Mouse (Mus musculus): Measurements from ENCODE around the gene Miga1.

Miga1 gene

GRCm38 (mm10) chr3:152287810-152288209 is 52.4 kb downstream of the Miga1 start:
- no peak for DNase-seq (ENCODE audit: low read depth, low spot score)

GRCm38 (mm10) chr3:152284759-152285158 is 55.4 kb downstream of the Miga1 start:
- DNase-seq (ENCODE audit: low read depth, low spot score), result no peak

- no peak for DNase-seq (ENCODE audit: low read depth, low spot score)
Measured at GRCm38 (mm10) chr3:152284306-152284705, 55.9 kb downstream of the Miga1 start.

- DNase-seq (ENCODE audit: low read depth, low spot score), result no peak
Measured at GRCm38 (mm10) chr3:152282126-152282525, 58.1 kb downstream of the Miga1 start.

- DNase-seq (ENCODE audit: low read depth, low spot score), result no peak
Measured at GRCm38 (mm10) chr3:152278431-152278830, 61.8 kb downstream of the Miga1 start.

GRCm38 (mm10) chr3:152277912-152278311 is 62.3 kb downstream of the Miga1 start:
- DNase-seq (ENCODE audit: low read depth, low spot score), result no peak

GRCm38 (mm10) chr3:152276935-152277334 is 63.3 kb downstream of the Miga1 start:
- DNase-seq (ENCODE audit: low read depth, low spot score), result no peak

GRCm38 (mm10) chr3:152275008-152275407 is 65.2 kb downstream of the Miga1 start:
- no peak for DNase-seq (ENCODE audit: low read depth, low spot score)

- no peak for DNase-seq (ENCODE audit: low read depth, low spot score)
Measured at GRCm38 (mm10) chr3:152272974-152273685, 67.1 kb downstream of the Miga1 start.

GRCm38 (mm10) chr3:152271876-152272275 is 68.3 kb downstream of the Miga1 start:
- no peak for DNase-seq (ENCODE audit: low read depth, low spot score)

GRCm38 (mm10) chr3:152271071-152271710 is 69.0 kb downstream of the Miga1 start:
- no peak for DNase-seq (ENCODE audit: low read depth, low spot score)

GRCm38 (mm10) chr3:152268099-152268498 is 72.1 kb downstream of the Miga1 start:
- DNase-seq (ENCODE audit: low read depth, low spot score), result no peak

GRCm38 (mm10) chr3:152266036-152266421 is 74.2 kb downstream of the Miga1 start, which contains the start of gene Nexn:
Nexn (minus strand) TSS chr3:152266350.
- DNase-seq (ENCODE audit: low read depth, low spot score), result no peak

- no peak for DNase-seq (ENCODE audit: low read depth, low spot score)
Measured at GRCm38 (mm10) chr3:152265351-152266035, 74.7 kb downstream of the Miga1 start.

GRCm38 (mm10) chr3:152264830-152265229 is 75.4 kb downstream of the Miga1 start:
- DNase-seq (ENCODE audit: low read depth, low spot score), result no peak

- no peak for DNase-seq (ENCODE audit: low read depth, low spot score)
Measured at GRCm38 (mm10) chr3:152264374-152264773, 75.8 kb downstream of the Miga1 start.

GRCm38 (mm10) chr3:152261948-152262347 is 78.3 kb downstream of the Miga1 start:
- DNase-seq (ENCODE audit: low read depth, low spot score), result no peak

GRCm38 (mm10) chr3:152261436-152261835 is 78.8 kb downstream of the Miga1 start:
- no peak for DNase-seq (ENCODE audit: low read depth, low spot score)

- no peak for DNase-seq (ENCODE audit: low read depth, low spot score)
Measured at GRCm38 (mm10) chr3:152260362-152260761, 79.8 kb downstream of the Miga1 start.

- peak; percentile 37 for DNase-seq (ENCODE audit: low read depth, low spot score)
Measured at GRCm38 (mm10) chr3:152259409-152259808, 80.8 kb downstream of the Miga1 start.

- no peak for DNase-seq (ENCODE audit: low read depth, low spot score)
Measured at GRCm38 (mm10) chr3:152257528-152257927, 82.7 kb downstream of the Miga1 start.

- no peak for DNase-seq (ENCODE audit: low read depth, low spot score)
Measured at GRCm38 (mm10) chr3:152250487-152250886, 89.7 kb downstream of the Miga1 start.

- DNase-seq (ENCODE audit: low read depth, low spot score), result no peak
Measured at GRCm38 (mm10) chr3:152247708-152248107, 92.5 kb downstream of the Miga1 start.
